Mouse (Mus musculus) c-Kit-positive CD71-positive TER-119-positive erythroid progenitor cells, embryonic 14.5 days (primary cell): Measurements from ENCODE around the gene Gramd1c.

ENCODE experiments used
- DNase-seq: peaks from one replicate; pipeline ENCODE4 v3.0.0-alpha.2; 2013; ENCODE audit warnings: low spot score

The Gramd1c gene

DNA sequence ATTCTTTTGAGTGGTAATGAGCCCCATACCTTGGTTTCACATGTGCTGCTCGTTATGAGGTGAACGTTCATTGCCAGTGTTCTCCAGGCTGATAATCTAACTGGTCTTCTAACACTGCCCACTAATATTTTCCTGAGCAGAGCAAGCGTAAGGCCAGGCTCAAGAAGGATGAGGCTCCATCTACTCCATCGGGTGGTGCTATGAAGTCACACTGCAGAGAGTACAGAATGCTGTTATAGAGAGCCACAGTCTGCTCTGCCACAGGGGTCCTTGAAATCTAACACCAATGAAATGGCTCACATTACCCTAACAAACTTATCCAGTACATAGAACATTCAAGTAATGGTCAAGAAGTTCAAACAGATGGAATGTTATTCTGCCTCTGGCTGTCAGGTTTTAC lies 105.1 kb downstream of the Gramd1c start:
- DNase-seq = no peak

DNA sequence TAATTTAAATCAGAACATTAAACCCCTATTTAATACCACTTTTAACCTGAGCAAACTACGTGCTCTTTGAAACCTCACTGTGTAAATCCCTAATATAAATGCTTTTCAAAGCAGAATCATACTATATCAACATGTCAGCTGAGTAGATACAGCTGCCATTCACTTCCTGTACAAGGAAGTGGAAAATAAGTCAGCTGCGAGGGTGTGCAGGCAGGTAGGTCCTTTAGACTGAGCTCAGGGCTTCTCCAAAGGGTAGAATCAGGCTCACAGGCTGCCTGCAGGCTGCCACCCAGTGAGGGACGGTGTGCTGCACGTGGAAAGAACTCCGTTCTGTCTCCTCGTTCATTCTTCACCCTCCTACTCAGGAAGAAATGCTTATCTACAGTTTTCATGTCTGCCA lies 108.2 kb downstream of the Gramd1c start:
- DNase-seq = no peak

DNA sequence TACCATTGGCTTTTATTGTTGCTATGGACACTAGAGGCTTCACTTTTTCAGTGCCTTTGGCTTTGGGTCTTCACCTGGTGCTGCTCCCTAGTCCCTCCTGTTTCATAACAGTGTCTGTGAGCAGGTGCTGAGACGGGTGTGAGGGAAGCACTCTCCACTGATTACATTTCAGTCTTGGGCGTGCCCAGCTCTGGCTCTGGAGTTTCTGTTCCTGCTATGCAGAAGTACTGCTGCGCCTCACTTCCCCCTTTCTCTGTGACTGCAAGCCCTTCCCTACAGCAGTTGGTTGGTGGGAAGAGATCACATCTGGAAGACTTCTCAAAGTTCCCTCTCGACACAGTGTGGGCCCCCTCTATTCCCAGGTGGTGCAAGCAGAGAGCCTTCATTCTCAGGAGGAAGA lies 111.6 kb downstream of the Gramd1c start:
- no peak for DNase-seq

DNA sequence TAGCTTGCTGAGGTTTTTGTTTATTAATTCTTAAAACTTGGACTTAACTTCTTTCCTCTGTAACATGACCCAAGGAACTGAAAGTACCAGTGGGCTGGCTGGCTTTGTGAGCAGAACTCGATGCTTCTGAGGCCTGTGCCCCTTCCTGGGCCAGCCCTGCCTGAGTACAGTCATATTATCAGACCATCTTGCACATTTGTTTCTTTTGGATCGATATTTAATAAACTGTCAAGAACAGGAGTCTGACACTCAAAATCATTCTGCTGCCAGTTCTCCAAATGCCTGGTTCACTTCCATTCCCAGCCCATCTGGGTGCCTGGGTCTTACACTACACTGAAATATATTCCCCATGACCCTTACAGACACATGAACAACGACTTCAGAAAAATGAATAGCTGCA lies 117.3 kb downstream of the Gramd1c start:
- no peak for DNase-seq

DNA sequence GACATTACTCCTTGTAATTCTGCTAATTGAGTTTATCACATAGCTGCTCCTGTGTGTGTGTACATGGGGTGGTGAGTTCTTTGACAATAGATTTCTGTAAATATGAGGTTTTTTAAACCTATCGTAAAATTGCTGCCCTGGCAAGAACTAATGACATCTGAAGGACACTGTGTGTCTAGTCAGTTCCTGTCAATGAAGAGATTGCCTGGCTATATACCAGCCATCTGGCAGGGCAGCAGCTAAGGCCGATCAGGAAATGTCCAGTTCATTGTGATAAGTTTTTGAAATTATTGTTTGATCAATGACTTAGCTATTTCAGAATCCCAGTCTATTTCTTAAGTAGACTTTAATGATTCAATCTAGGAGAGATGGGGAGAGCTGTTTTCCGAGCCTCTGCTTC lies 117.8 kb downstream of the Gramd1c start:
- DNase-seq = no peak

DNA sequence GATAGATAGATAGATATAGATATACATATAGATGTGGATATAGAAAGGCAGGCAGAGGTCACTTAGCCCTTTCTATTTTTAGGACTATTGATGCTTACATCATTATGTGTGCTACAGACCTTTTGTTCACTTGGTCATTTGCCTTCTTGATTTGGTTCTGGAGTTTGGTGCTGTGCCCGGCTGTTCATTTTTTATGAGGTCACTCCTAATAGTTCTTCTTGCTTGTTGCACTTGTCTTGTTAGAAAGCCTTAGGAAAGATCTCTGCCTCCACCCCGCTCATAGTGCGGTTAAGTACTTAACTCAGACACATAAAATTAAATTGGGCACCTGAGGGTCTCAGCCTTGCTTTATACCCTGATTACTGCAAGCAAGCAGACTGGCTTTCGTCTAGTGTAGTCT lies 122.3 kb downstream of the Gramd1c start:
- DNase-seq = no peak

DNA sequence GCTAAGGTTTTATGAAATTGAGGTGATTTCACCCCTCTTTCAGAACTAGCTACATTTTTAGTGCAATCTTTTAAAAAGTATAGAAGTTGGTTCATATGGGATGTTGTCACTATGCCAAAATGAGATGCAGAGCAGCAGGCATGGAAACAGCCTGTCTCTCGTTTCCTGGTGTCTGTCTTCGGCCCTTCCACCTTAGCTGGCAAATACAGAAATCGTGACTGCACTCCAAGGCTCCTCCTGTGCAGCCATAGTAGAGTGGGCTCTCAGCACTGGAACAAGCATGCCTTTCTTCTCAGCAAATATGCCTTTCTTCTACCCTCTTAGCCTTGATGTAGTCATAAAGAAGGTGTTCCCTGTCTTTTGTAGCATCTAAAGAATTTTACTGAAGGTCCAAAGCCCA lies 127.3 kb downstream of the Gramd1c start:
- DNase-seq = no peak

DNA sequence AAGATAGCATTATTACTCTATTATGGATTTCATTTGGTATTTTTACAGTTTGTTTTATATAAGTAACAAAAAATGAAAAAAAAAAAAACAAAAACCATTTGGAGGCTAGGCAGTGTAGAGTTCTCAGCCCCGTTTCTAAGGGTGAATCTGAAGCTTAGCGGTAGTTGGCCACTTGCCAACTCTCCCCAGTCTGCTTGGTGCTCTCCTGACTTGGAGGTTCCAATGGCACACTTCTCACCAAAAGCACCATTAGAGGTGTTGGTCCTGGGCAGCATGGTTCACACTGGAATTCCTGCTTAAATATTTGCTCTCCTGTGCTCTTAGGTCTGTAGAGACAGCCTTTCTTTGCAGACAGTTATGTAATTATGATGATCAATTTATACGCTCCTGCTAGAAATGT lies 127.8 kb downstream of the Gramd1c start:
- DNase-seq = no peak

DNA sequence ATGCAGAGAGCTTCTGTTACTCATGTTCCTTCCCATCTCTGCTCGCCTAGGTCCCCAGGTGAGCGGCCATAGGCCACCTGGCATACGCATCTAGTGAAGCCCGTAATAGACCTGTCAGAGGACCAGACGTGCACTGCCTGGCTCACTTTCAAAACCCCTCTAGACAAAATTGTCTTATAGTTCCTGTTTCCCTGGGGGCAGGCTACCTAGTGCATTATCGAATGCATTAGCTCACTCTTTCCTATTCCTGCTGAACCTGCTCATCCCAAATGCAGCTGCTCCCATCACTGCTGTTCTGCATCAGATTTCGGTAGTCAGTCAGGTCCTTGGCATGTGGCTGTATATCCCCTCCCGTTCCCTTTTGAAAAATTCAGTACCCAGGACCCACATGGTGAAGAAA lies 128.3 kb downstream of the Gramd1c start:
- no peak for DNase-seq

DNA sequence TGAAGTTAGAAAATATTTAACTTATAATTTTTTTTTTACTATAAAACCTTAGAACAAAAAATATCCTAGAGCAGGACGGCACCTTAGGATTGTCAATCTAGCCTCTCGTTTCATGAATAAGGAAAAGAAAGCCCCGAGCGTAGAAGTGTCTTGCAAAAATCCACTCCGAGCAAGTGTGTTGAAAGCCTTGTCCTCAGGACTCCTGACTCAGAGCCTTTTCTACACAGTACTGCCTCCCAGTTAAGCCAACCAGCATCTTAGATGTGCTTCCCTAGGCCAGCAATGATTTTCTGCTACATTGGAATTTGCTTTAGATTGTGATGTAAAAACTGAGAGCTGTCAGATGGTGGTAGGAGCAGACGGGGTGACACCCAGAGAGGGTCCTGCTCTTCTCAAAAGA lies 130.1 kb downstream of the Gramd1c start:
- DNase-seq = no peak

DNA sequence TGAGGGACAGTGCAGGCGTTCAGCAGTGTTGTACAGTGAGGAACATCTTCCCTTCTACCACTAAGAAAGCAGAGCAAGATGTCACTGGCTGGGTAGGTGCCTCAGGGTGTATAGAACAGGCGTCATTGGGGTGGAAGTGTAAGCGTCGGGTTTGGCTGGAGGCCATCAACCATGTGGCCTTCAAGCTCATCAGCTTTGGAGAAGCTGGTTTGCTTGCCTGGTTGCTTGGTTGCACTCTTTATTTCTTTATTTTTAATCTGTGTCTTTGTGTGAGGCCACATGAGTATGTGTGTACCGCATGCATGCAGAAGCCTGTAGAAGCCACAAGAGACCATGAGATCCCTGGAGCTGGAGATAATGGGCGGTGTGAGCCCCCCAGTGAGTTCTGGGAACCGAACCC lies 130.8 kb downstream of the Gramd1c start:
- no peak for DNase-seq

DNA sequence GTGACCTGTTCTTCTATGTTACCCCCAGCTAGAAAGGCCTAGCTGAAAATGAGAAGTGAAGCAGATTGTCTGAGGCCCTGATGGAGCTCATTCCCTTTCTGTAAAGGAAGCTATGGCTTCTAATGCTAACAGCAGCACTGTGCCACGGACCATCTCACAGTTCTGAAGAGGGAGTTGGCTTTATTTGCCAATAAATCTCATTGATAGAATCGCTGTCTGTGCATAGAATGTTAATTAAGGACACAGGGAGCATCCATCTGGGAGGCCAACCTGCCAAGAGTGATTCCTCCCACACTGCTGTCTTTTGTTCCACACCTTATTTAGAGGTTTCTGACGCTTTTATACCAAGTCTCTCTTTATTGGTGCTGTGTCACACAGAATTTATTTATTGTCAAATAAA lies 131.6 kb downstream of the Gramd1c start:
- no peak for DNase-seq

DNA sequence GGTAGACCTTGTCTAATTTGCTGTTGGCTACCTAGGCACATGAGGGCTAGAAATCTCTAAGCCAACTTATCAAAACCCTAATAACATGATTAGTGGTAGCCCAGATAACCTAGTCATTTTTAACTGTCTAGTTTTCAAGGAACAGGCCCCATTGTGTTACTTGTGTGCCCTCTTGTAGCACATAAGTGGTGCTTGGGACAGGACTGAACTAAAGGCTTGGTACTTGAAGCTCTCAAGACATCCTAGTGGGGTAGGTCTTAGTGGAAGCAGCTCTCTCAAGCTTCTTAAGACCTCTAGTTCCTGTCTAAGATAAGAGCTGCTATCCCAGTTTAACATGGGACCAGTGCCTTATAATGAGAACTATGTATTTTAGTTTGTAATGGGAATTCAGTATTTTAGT lies 132.6 kb downstream of the Gramd1c start:
- DNase-seq = no peak
